Mouse (Mus musculus) CH12.LX (cell line): ENCODE data around the gene Coq2. TPM values are rescaled to one million over a fixed set of nuclear protein-coding genes. Genes with fewer than 3 reads are reported as not detected.

Experiments used
- DNase-seq: peaks from one replicate; pipeline ENCODE4 v3.0.0-alpha.2; 2013; ENCODE audit errors: extremely low read depth
- H3K27ac ChIP-seq: 2 replicates; pipeline ENCODE4 v1.5.1; 2012; ENCODE audit warnings: low read depth, mild to moderate bottlenecking, control low read depth, moderate library complexity; ENCODE audit not compliant: insufficient read depth
- H3K27me3 ChIP-seq: replicated peaks from 2 replicates; pipeline ENCODE3; 2012; ENCODE audit warnings: inconsistent platforms
- H3K36me3 ChIP-seq, 2 experiments: replicated peaks in 1 of 2; 2 replicates each; pipeline versions ENCODE3 to v1.6.1; 2012; ENCODE audit warnings: inconsistent platforms in 1 of 2, low read length in 1 of 2, mild to moderate bottlenecking in 1 of 2, mixed read lengths in 1 of 2, moderate library complexity in 1 of 2; ENCODE audit not compliant: control insufficient read depth in 1 of 2, insufficient read depth in 1 of 2
- H3K4me1 ChIP-seq, 2 experiments: 2 replicates each; pipeline ENCODE4 v1.6.1; 2012; ENCODE audit warnings: inconsistent platforms in 1 of 2, moderate library complexity in 1 of 2; ENCODE audit not compliant: insufficient read depth in 2 of 2, control insufficient read depth in 1 of 2
- H3K4me2 ChIP-seq: 2 replicates; pipeline ENCODE4 v1.6.1; 2012; ENCODE audit warnings: low read depth, mild to moderate bottlenecking, control low read depth; ENCODE audit not compliant: poor library complexity, insufficient read depth, severe bottlenecking
- H3K4me3 ChIP-seq, 3 experiments: fragments of 150-350 bp in 1 of 3; sonication (generic) in 1 of 3; replicated peaks in 1 of 3; 2 replicates each; pipeline versions ENCODE3 to v1.5.1; 2011 to 2012; ENCODE audit warnings: low read depth in 2 of 3, low read length in 2 of 3, mild to moderate bottlenecking in 2 of 3, moderate library complexity in 2 of 3, control low read depth in 1 of 3, improper control_type of control experiment in 1 of 3, inconsistent platforms in 1 of 3, mixed read lengths in 1 of 3; ENCODE audit not compliant: poor library complexity in 1 of 3
- H3K79me2 ChIP-seq: replicated peaks from 2 replicates; pipeline ENCODE4 v1.6.1; 2012; ENCODE audit warnings: mild to moderate bottlenecking, moderate library complexity; ENCODE audit not compliant: control insufficient read depth, poor library complexity, insufficient read depth, severe bottlenecking; ENCODE audit errors: extremely low read depth
- H3K9ac ChIP-seq: 2 replicates; pipeline ENCODE4 v1.6.1; 2012; ENCODE audit warnings: low read depth, mild to moderate bottlenecking, control low read depth, moderate library complexity; ENCODE audit not compliant: insufficient read depth
- H3K9me3 ChIP-seq: replicated peaks from 2 replicates; pipeline ENCODE3; 2012; ENCODE audit warnings: low read length, inconsistent platforms, mixed read lengths
- BHLHE40 ChIP-seq: IDR thresholded peaks from 2 replicates; pipeline ENCODE4 v1.6.1; 2011; ENCODE audit warnings: mild to moderate bottlenecking, low read depth, low read length, improper control_type of control experiment
- CHD1 ChIP-seq: IDR thresholded peaks from 2 replicates; pipeline ENCODE4 v1.6.1; 2012; ENCODE audit warnings: low read depth, low read length, improper control_type of control experiment, inconsistent platforms
- CHD2 ChIP-seq: IDR thresholded peaks from 2 replicates; pipeline ENCODE4 v1.6.1; 2011; ENCODE audit warnings: low read length, improper control_type of control experiment
- CTCF ChIP-seq, 2 experiments: IDR thresholded peaks in 1 of 2; conservative IDR thresholded peaks in 1 of 2; 2 replicates each; pipeline ENCODE4 v1.5.1; 2011 to 2012; ENCODE audit warnings: low read depth in 2 of 2, low read length in 2 of 2, improper control_type of control experiment in 1 of 2, inconsistent platforms in 1 of 2, mild to moderate bottlenecking in 1 of 2, moderate library complexity in 1 of 2
- E2F4 ChIP-seq: IDR thresholded peaks from 2 replicates; pipeline ENCODE4 v1.6.1; 2011; ENCODE audit warnings: low read depth, low read length, improper control_type of control experiment; ENCODE audit not compliant: insufficient replicate concordance
- ELF1 ChIP-seq: IDR thresholded peaks from 2 replicates; pipeline ENCODE4 v1.6.1; 2014; ENCODE audit warnings: low read depth, mild to moderate bottlenecking, inconsistent platforms, low read length, improper control_type of control experiment
- EP300 ChIP-seq: IDR thresholded peaks from 2 replicates; pipeline ENCODE4 v1.6.1; 2011; ENCODE audit warnings: low read length, improper control_type of control experiment
- ETS1 ChIP-seq: conservative IDR thresholded peaks from 2 replicates; pipeline ENCODE4 v1.6.1; 2012; ENCODE audit warnings: low read depth, mild to moderate bottlenecking, inconsistent platforms, low read length, improper control_type of control experiment, moderate library complexity
- GABPA ChIP-seq: IDR thresholded peaks from 2 replicates; pipeline ENCODE4 v1.6.1; 2012; ENCODE audit warnings: low read depth, low read length, improper control_type of control experiment, inconsistent platforms; ENCODE audit not compliant: insufficient replicate concordance
- HCFC1 ChIP-seq: IDR thresholded peaks from 2 replicates; pipeline ENCODE4 v1.6.1; 2012; ENCODE audit warnings: low read depth, mild to moderate bottlenecking, inconsistent platforms, low read length, improper control_type of control experiment
- IRF4 ChIP-seq: IDR thresholded peaks from 2 replicates; pipeline ENCODE4 v1.6.1; 2014; ENCODE audit warnings: low read depth, mild to moderate bottlenecking, inconsistent platforms, low read length, improper control_type of control experiment
- JUN ChIP-seq: IDR thresholded peaks from 2 replicates; pipeline ENCODE4 v1.6.1; 2011; ENCODE audit warnings: low read depth, mild to moderate bottlenecking, low read length, improper control_type of control experiment, moderate library complexity; ENCODE audit not compliant: insufficient read depth
- JUND ChIP-seq: conservative IDR thresholded peaks from 2 replicates; pipeline ENCODE4 v1.6.1; 2011; ENCODE audit warnings: low read depth, low read length, improper control_type of control experiment
- KAT2A ChIP-seq: IDR thresholded peaks from 2 replicates; pipeline ENCODE4 v1.6.1; 2012; ENCODE audit warnings: low read length, improper control_type of control experiment, inconsistent platforms; ENCODE audit not compliant: insufficient replicate concordance
- MAFK ChIP-seq: IDR thresholded peaks from 2 replicates; pipeline ENCODE4 v1.6.1; 2011; ENCODE audit warnings: low read length, improper control_type of control experiment; ENCODE audit not compliant: insufficient replicate concordance
- MAX ChIP-seq: IDR thresholded peaks from 2 replicates; pipeline ENCODE4 v1.6.1; 2011; ENCODE audit warnings: low read length, improper control_type of control experiment
- MAZ ChIP-seq: IDR thresholded peaks from 2 replicates; pipeline ENCODE4 v1.6.1; 2012; ENCODE audit warnings: low read depth, mild to moderate bottlenecking, inconsistent platforms, low read length, improper control_type of control experiment, moderate library complexity
- MEF2A ChIP-seq: IDR thresholded peaks from 2 replicates; pipeline ENCODE4 v1.6.1; 2014; ENCODE audit warnings: low read depth, mild to moderate bottlenecking, inconsistent platforms, low read length, improper control_type of control experiment, borderline replicate concordance
- MXI1 ChIP-seq: IDR thresholded peaks from 2 replicates; pipeline ENCODE4 v1.6.1; 2011; ENCODE audit warnings: mild to moderate bottlenecking, low read depth, low read length, improper control_type of control experiment
- MYC ChIP-seq: IDR thresholded peaks from 2 replicates; pipeline ENCODE4 v1.6.1; 2011; ENCODE audit warnings: low read depth, mild to moderate bottlenecking, improper control_type of control experiment, low read length
- NELFE ChIP-seq: IDR thresholded peaks from 2 replicates; pipeline ENCODE4 v1.6.1; 2011; ENCODE audit warnings: low read depth, low read length, improper control_type of control experiment
- NRF1 ChIP-seq: IDR thresholded peaks from 2 replicates; pipeline ENCODE4 v1.6.1; 2014; ENCODE audit warnings: low read depth, mild to moderate bottlenecking, inconsistent platforms, low read length, improper control_type of control experiment, moderate library complexity
- PAX5 ChIP-seq: IDR thresholded peaks from 2 replicates; pipeline ENCODE4 v1.6.1; 2012; ENCODE audit warnings: low read length, inconsistent platforms, mixed read lengths
- POLR2A ChIP-seq: IDR thresholded peaks from 2 replicates; pipeline ENCODE4 v1.6.1; 2011; ENCODE audit warnings: low read depth, mild to moderate bottlenecking, improper control_type of control experiment, low read length
- POLR2AphosphoS2 ChIP-seq: IDR thresholded peaks from 2 replicates; pipeline ENCODE4 v1.6.1; 2011; ENCODE audit warnings: low read depth, low read length, improper control_type of control experiment
- RAD21 ChIP-seq: IDR thresholded peaks from 2 replicates; pipeline ENCODE4 v1.6.1; 2011; ENCODE audit warnings: low read depth, mild to moderate bottlenecking, low read length, improper control_type of control experiment, moderate library complexity
- RCOR1 ChIP-seq: conservative IDR thresholded peaks from 2 replicates; pipeline ENCODE4 v1.6.1; 2012; ENCODE audit warnings: low read depth, mild to moderate bottlenecking, inconsistent platforms, low read length, improper control_type of control experiment
- SIN3A ChIP-seq: IDR thresholded peaks from 2 replicates; pipeline ENCODE4 v1.6.1; 2012; ENCODE audit warnings: low read length, improper control_type of control experiment, inconsistent platforms
- SMC3 ChIP-seq: IDR thresholded peaks from 2 replicates; pipeline ENCODE4 v1.6.1; 2011; ENCODE audit warnings: low read depth, low read length, improper control_type of control experiment
- TBP ChIP-seq: conservative IDR thresholded peaks from 2 replicates; pipeline ENCODE4 v1.6.1; 2011; ENCODE audit warnings: low read depth, low read length, improper control_type of control experiment
- TCF12 ChIP-seq: IDR thresholded peaks from 2 replicates; pipeline ENCODE4 v1.6.1; 2014; ENCODE audit warnings: low read depth, mild to moderate bottlenecking, inconsistent platforms, low read length, improper control_type of control experiment
- UBTF ChIP-seq: IDR thresholded peaks from 2 replicates; pipeline ENCODE4 v1.6.1; 2012; ENCODE audit warnings: low read depth, mild to moderate bottlenecking, inconsistent platforms, low read length, improper control_type of control experiment, moderate library complexity
- USF1 ChIP-seq: IDR thresholded peaks from 2 replicates; pipeline ENCODE4 v1.6.1; 2014; ENCODE audit warnings: low read depth, mild to moderate bottlenecking, inconsistent platforms, low read length, improper control_type of control experiment
- USF2 ChIP-seq: conservative IDR thresholded peaks from 2 replicates; pipeline ENCODE4 v1.6.1; 2011; ENCODE audit warnings: low read depth, low read length, improper control_type of control experiment
- ZC3H11A ChIP-seq: IDR thresholded peaks from 2 replicates; pipeline ENCODE4 v1.6.1; 2012; ENCODE audit warnings: low read depth, mild to moderate bottlenecking, inconsistent platforms, low read length, improper control_type of control experiment
- ZKSCAN1 ChIP-seq: IDR thresholded peaks from 2 replicates; pipeline ENCODE4 v1.6.1; 2012; ENCODE audit warnings: low read depth, inconsistent platforms, low read length, improper control_type of control experiment, borderline replicate concordance
- ZMIZ1 ChIP-seq: IDR thresholded peaks from 2 replicates; pipeline ENCODE4 v1.6.1; 2012; ENCODE audit warnings: low read depth, mild to moderate bottlenecking, inconsistent platforms, low read length, improper control_type of control experiment
- ZNF384 ChIP-seq: IDR thresholded peaks from 2 replicates; pipeline ENCODE4 v1.6.1; 2012; ENCODE audit warnings: low read depth, low read length, improper control_type of control experiment, inconsistent platforms
- dilution Hi-C: fragments of 300-500 bp; cut with MboI; formaldehyde crosslinking; loops from 2 replicates; pipeline ENCODE4 v1.14.3; 2020; ENCODE audit warnings: low sequenced_read_pairs; ENCODE audit not compliant: extremely low pct_unique_long_range_greater_than_20kb, extremely low pct_ligation_motif_present
- in situ Hi-C: fragments of 300-500 bp; cut with MboI; formaldehyde crosslinking; loops from 3 replicates; pipeline ENCODE4 v1.14.3; 2019; ENCODE audit warnings: low sequenced_read_pairs, low pct_ligation_motif_present, low pct_unique_long_range_greater_than_20kb, mixed read lengths
- polyA plus RNA-seq: library from polyadenylated mRNA; unstranded; fragments of >175 nt; gene quantifications from 2 replicates; pipeline ENCODE4 v1.2.1, GENCODE M21; 2012; ENCODE audit warnings: low read depth; ENCODE audit not compliant: insufficient read length
- total RNA-seq, 2 experiments: library from RNA; depleted of rRNA; stranded (reverse); fragments of 300-350 nt in 1 of 2; fragments of >200 nt in 1 of 2; gene quantifications; 2 replicates each; pipeline ENCODE4 v1.2.3; 2012 to 2014

Gene Coq2
- total RNA-seq (2012; rRNA removed) (49.1 and 53.9 TPM in 2 replicates), total RNA-seq (2014; rRNA removed) (50.1 and 51.0 TPM in 2 replicates), polyA plus RNA-seq (50.9 and 56.5 TPM in 2 replicates)

GRCm38 (mm10) chr5:100674711-100675376 is at the start of gene Coq2:
Gene Coq2, minus strand, starts transcription at chr5:100675140.
- peak; percentile 51; the same call in 1 of the 2 replicates for TF ChIP-seq SIN3A
- TF ChIP-seq TBP, result no peak
- TF ChIP-seq USF1, result no peak
- no peak; the same call in 1 of the 2 replicates for TF ChIP-seq EP300
- TF ChIP-seq HCFC1, result 0 out of 2 replicates have a peak, but pooled peaks have one; percentile 38
- no peak for TF ChIP-seq CHD2
- no peak for TF ChIP-seq E2F4
- TF ChIP-seq ZMIZ1, result 0 out of 2 replicates have a peak, but pooled peaks have one; percentile 12
- no peak; the same call in 1 of the 2 replicates for TF ChIP-seq MXI1
- TF ChIP-seq POLR2A, result no peak; the same call in 1 of the 2 replicates
- TF ChIP-seq ETS1, result no peak
- TF ChIP-seq SMC3, result peak; percentile 97
- TF ChIP-seq ZC3H11A, result peak; percentile 83
- TF ChIP-seq POLR2AphosphoS2, result no peak
- no peak for TF ChIP-seq PAX5
- TF ChIP-seq ZNF384, result no peak
- TF ChIP-seq IRF4, result peak; percentile 59
- TF ChIP-seq RAD21, result peak; percentile 97
- peak; percentile 74; the same call in 1 of the 2 replicates for TF ChIP-seq MAX
- peak; percentile 54; the same call in 1 of the 2 replicates for TF ChIP-seq TCF12
- peak; percentile 33; the same call in 1 of the 2 replicates for TF ChIP-seq BHLHE40
- no peak for TF ChIP-seq MAFK
- TF ChIP-seq MAZ, result peak; percentile 20; the same call in 1 of the 2 replicates
- TF ChIP-seq UBTF, result no peak
- TF ChIP-seq GABPA, result no peak
- peak; percentile 61; the same call in 1 of the 2 replicates for TF ChIP-seq MEF2A
- no peak for TF ChIP-seq USF2
- TF ChIP-seq NELFE, result peak; percentile 63
- TF ChIP-seq MYC, result peak; percentile 67
- TF ChIP-seq KAT2A, result 0 out of 2 replicates have a peak, but pooled peaks have one; percentile 26
- peak; percentile 56 for TF ChIP-seq ELF1
- no peak for TF ChIP-seq JUND
- TF ChIP-seq CHD1, result 0 out of 2 replicates have a peak, but pooled peaks have one; percentile 34
- no peak for TF ChIP-seq ZKSCAN1
- TF ChIP-seq JUN, result no peak
- TF ChIP-seq CTCF (conservative IDR thresholded peaks at IDR 0.05 in 1 of 2, IDR thresholded peaks at IDR 0.05 in 1 of 2; ENCODE audit: low read depth in 2 of 2, low read length in 2 of 2), result peak; percentile 27 to 99; a peak in 3 of 4 replicates
- TF ChIP-seq NRF1, result peak; percentile 40; the same call in 1 of the 2 replicates
- TF ChIP-seq RCOR1, result peak; percentile 68; the same call in 1 of the 2 replicates
- peak within 1 kb of the TSS; percentile 83 for H3K9ac ChIP-seq
- H3K9me3 ChIP-seq, result no peaks in the 10 kb centered on the region
- peak within 1 kb of the TSS; percentile 96 for H3K4me2 ChIP-seq
- dilution Hi-C loops (no loop called here), in situ Hi-C loops (loop anchor here (5.0 kb wide), 1 partner anchor 87 kb away; no protein-coding TSS in a partner anchor)
- peak within 1 kb of the TSS; percentile 48 for H3K27ac ChIP-seq
- peaks cover 4 to 13% of the 10 kb centered on the region in 2 experiments for H3K36me3 ChIP-seq
- peaks cover 18 to 51% of the 10 kb centered on the region in 2 experiments for H3K4me1 ChIP-seq
- peaks cover 25% of the 10 kb centered on the region for H3K79me2 ChIP-seq
- peak within 1 kb of the TSS; percentile 74 to 100 (median 89) for H3K4me3 ChIP-seq
- peak; percentile 90 for DNase-seq
- no peaks in the 10 kb centered on the region for H3K27me3 ChIP-seq
